Mouse (Mus musculus) stomach, postnatal 0 days (tissue): ENCODE data around the gene Fance.

ENCODE experiments used
- CTCF ChIP-seq: IDR thresholded peaks from 2 replicates; pipeline ENCODE4 v1.5.1; 2016; ENCODE audit warnings: antibody characterized with exemption, low read depth, mild to moderate bottlenecking, moderate library complexity
- EP300 ChIP-seq: optimal IDR thresholded peaks from 2 replicates; pipeline ENCODE3; 2016; ENCODE audit warnings: antibody characterized with exemption

GRCm38 (mm10) chr17:28351353-28351890, 38.1 kb downstream of the Fance start:
- TF ChIP-seq CTCF: no peak
- no peak for TF ChIP-seq EP300
